Mouse (Mus musculus) heart, adult 2 months (tissue): Measurements from ENCODE around the gene Igdcc3.

Experiments used
- CTCF ChIP-seq: fragments of 200-600 bp; IDR thresholded peaks from 2 replicates; pipeline ENCODE4 v1.8.1; 2022; ENCODE audit warnings: antibody characterized with exemption, mild to moderate bottlenecking, moderate library complexity
- EP300 ChIP-seq: fragments of 200-500 bp; IDR thresholded peaks from 2 replicates; pipeline ENCODE4 v1.6.1; 2011; ENCODE audit warnings: low read depth, low read length, control low read depth; ENCODE audit not compliant: insufficient read depth
- POLR2A ChIP-seq: fragments of 200-500 bp; IDR thresholded peaks from 2 replicates; pipeline ENCODE4 v1.6.1; 2011; ENCODE audit warnings: mild to moderate bottlenecking, low read depth, low read length, control low read depth; ENCODE audit not compliant: insufficient read depth

GRCm38 (mm10) chr9:65128123-65128815 is 12.7 kb upstream of the Igdcc3 start:
- no peak for TF ChIP-seq POLR2A
- peak; percentile 44 for TF ChIP-seq CTCF
- no peak for TF ChIP-seq EP300
